In genomic region chr7:81554369-81554768, GRCm38 (mm10) we compare ENCODE assay signal across 10 mouse cellular contexts. TPM values are rescaled to one million over a fixed set of nuclear protein-coding genes. Genes with fewer than 3 reads are reported as not detected.
DNase-seq lines count a peak whose midpoint lies in the region; ATAC-seq and TF ChIP-seq lines count a peak whose summit lies in the region.
"Had no signal": no experiment of that assay in that cellular context is flagged by ENCODE, and none has a peak within 500 bp of the region (broad histone marks: within the 10 kb centered on the region; RNA-seq: fewer than 3 reads in every experiment).

No protein-coding gene starts in this region.

- DNase-seq in adrenal gland, postnatal 10 days: peak; percentile 59
- DNase-seq in adrenal gland, adult 2 months: no peak
- no peak for DNase-seq in layer of hippocampus, adult 2 months (ENCODE audit: low spot score in 2 of 2)
- no peak for DNase-seq in layer of hippocampus, adult 9-11 months
- peak; percentile 27 for DNase-seq in c-Kit-negative CD71-positive TER-119-positive erythroid progenitor cells, embryonic 14.5 days (ENCODE audit: low read depth, low spot score)
- peak; percentile 37 for DNase-seq in lung, postnatal 0 days (ENCODE audit: low spot score)
- no peak for DNase-seq in adipocyte (ENCODE audit: low spot score)
- DNase-seq in cerebellum, adult 18-20 months: no peak

- no peaks in the 10 kb centered on the region for H3K36me3 ChIP-seq in lung, postnatal 0 days (ENCODE audit: insufficient read depth, low read length)

- H3K4me1 ChIP-seq in lung, postnatal 0 days (ENCODE audit: insufficient read depth, low read depth, low read length): no peaks in the 10 kb centered on the region

- no peak overlapping the region for H3K4me3 ChIP-seq in layer of hippocampus, adult 2 months
- H3K4me3 ChIP-seq in lung, postnatal 0 days (ENCODE audit: low read depth, low read length): no peak overlapping the region
- H3K4me3 ChIP-seq: heart, embryonic 13.5 days had no signal

- ATAC-seq in lung, postnatal 0 days: no peak

- TF ChIP-seq EP300 in lung, postnatal 0 days (IDR thresholded peaks at IDR 0.05): no peak

- H3K27me3 ChIP-seq in lung, postnatal 0 days (replicated peaks; ENCODE audit: insufficient read depth, low read length): no peaks in the 10 kb centered on the region
- H3K27me3 ChIP-seq: heart, embryonic 13.5 days had no signal

- H3K27ac ChIP-seq in layer of hippocampus, adult 2 months: no peak overlapping the region
- no peak overlapping the region for H3K27ac ChIP-seq in lung, postnatal 0 days (ENCODE audit: low read length)
- H3K27ac ChIP-seq: heart, embryonic 13.5 days had no signal

- WGBS in lung, postnatal 0 days: 70% methylated on average over 2 of the region's 2 CpGs

- H3K9me3 ChIP-seq in lung, postnatal 0 days (ENCODE audit: low read length): no peaks in the 10 kb centered on the region
- H3K9me3 ChIP-seq: heart, embryonic 13.5 days had no signal

- TF ChIP-seq CTCF in layer of hippocampus, adult 2 months (conservative IDR thresholded peaks at IDR 0.05): peak; percentile 68
- peak; percentile 75 for TF ChIP-seq CTCF in lung, postnatal 0 days (IDR thresholded peaks at IDR 0.05)

- H3K4me2 ChIP-seq in lung, postnatal 0 days (replicated peaks; ENCODE audit: low read depth, low read length): no peak overlapping the region
- H3K4me2 ChIP-seq: heart, embryonic 13.5 days had no signal

- no peak overlapping the region for H3K9ac ChIP-seq in lung, postnatal 0 days (replicated peaks; ENCODE audit: low read depth)
- H3K9ac ChIP-seq: heart, embryonic 13.5 days had no signal

RNA-seq across cellular contexts. Expression of gene Fsd2, which starts 12.4 kb away (rescaled TPM):
- 10 to 100 TPM in 1 of 2 experiments, 1 to 10 TPM in 1; 4.4 to 19.8 TPM for total RNA-seq in adrenal gland, postnatal 10 days (2021)
- total RNA-seq in adrenal gland, adult 2 months (2021): 1 to 10 TPM; 1.2 to 1.7 TPM
- 0.51 and 0.61 TPM in 2 replicates for polyA plus RNA-seq in adrenal gland, adult 2 months (2012; rRNA removed)
- under 1 TPM; 0.27 to 0.28 TPM for total RNA-seq in layer of hippocampus, adult 2 months (2021)
- polyA plus RNA-seq in lung, postnatal 0 days (2015; fragmentation: Nextera tagmentation; extraction: Ambion mirVana): 1.0 and 1.4 TPM in 2 replicates
- polyA plus RNA-seq: C2C12 had no signal

RNA-seq across cellular contexts. Expression of gene Whamm, which starts 16.7 kb away (rescaled TPM):
- total RNA-seq in adrenal gland, postnatal 10 days (2021): 10 to 100 TPM; 16.3 to 16.4 TPM
- total RNA-seq in adrenal gland, adult 2 months (2021): 10 to 100 TPM; 16.7 to 21.7 TPM
- 48.7 and 57.5 TPM in 2 replicates for polyA plus RNA-seq in adrenal gland, adult 2 months (2012; rRNA removed)
- total RNA-seq in layer of hippocampus, adult 2 months (2021): 10 to 100 TPM; 19.0 to 22.8 TPM
- polyA plus RNA-seq in lung, postnatal 0 days (2015; fragmentation: Nextera tagmentation; extraction: Ambion mirVana): 7.2 and 8.1 TPM in 2 replicates

RNA-seq across cellular contexts. Expression of gene BC048679, which starts 56.3 kb away (rescaled TPM):
- not detected for total RNA-seq in adrenal gland, postnatal 10 days (2021)
- not detected for total RNA-seq in adrenal gland, adult 2 months (2021)
- polyA plus RNA-seq in adrenal gland, adult 2 months (2012; rRNA removed): not detected in 2 replicates
- total RNA-seq in layer of hippocampus, adult 2 months (2021): not detected
- not detected in 2 replicates for polyA plus RNA-seq in lung, postnatal 0 days (2015; fragmentation: Nextera tagmentation; extraction: Ambion mirVana)
- polyA plus RNA-seq: C2C12; heart, embryonic 13.5 days had no signal

Comparison
In these comparisons a context has a peak if more than half of its experiments do, and no peak if none do; other contexts are left out.
1. DNase-seq: peak in adrenal gland, postnatal 10 days (single experiment), c-Kit-negative CD71-positive TER-119-positive erythroid progenitor cells, embryonic 14.5 days (single experiment) and lung, postnatal 0 days (single experiment); none in adrenal gland, adult 2 months (single experiment), layer of hippocampus, adult 2 months (0 of 2), layer of hippocampus, adult 9-11 months (single experiment), adipocyte (single experiment) and cerebellum, adult 18-20 months (0 of 2).